Mouse (Mus musculus): ENCODE data around the gene Trim33. TPM values are rescaled to one million over a fixed set of nuclear protein-coding genes. Genes with fewer than 3 reads are reported as not detected.
A peak's percentile ranks its signal among the peaks of the same experiment; 100 is the strongest.

The Trim33 gene
- polyA plus RNA-seq, 1 experiment from 2014 or later: 44.0 TPM

- peaks cover 7% of the 10 kb centered on the region; the same call in 1 of the 2 replicates for H3K9me3 ChIP-seq
- no peaks in the 10 kb centered on the region for H3K27me3 ChIP-seq
- no peak overlapping the region for H3K4me3 ChIP-seq (replicated peaks)
- H3K4me2 ChIP-seq: no peak overlapping the region
- no peak overlapping the region for H3K27ac ChIP-seq
- no peak overlapping the region for H3K9ac ChIP-seq (replicated peaks)
- H3K36me3 ChIP-seq: no peaks in the 10 kb centered on the region
- no peaks in the 10 kb centered on the region; the same call in 1 of the 2 replicates for H3K4me1 ChIP-seq (replicated peaks)
- ATAC-seq (ENCODE audit: insufficient number of reproducible peaks, insufficient read depth, low FRiP score, low TSS enrichment, low read depth): no peak
- 91% methylated on average over 7 of the region's 7 CpGs for WGBS
Measured at GRCm38 (mm10) chr3:103384486-103384885, 105.4 kb downstream of the Trim33 start.

- WGBS: 88% methylated on average over 5 of the region's 5 CpGs
- no peaks in the 10 kb centered on the region; the same call in 1 of the 2 replicates for H3K4me1 ChIP-seq (replicated peaks)
- no peak overlapping the region for H3K4me2 ChIP-seq
- peaks cover 7% of the 10 kb centered on the region; the same call in 1 of the 2 replicates for H3K9me3 ChIP-seq
- H3K9ac ChIP-seq (replicated peaks): no peak overlapping the region
- H3K36me3 ChIP-seq: no peaks in the 10 kb centered on the region
- no peak overlapping the region for H3K4me3 ChIP-seq (replicated peaks)
- ATAC-seq (ENCODE audit: insufficient number of reproducible peaks, insufficient read depth, low FRiP score, low TSS enrichment, low read depth): no peak
- H3K27me3 ChIP-seq: no peaks in the 10 kb centered on the region
- no peak overlapping the region for H3K27ac ChIP-seq
Measured at GRCm38 (mm10) chr3:103384949-103385348, 105.9 kb downstream of the Trim33 start.

- Histone ChIP-seq H3K9ac (replicated peaks) (no peak overlapping the region), H3K27ac (no peak overlapping the region), H3K27me3 (no peaks in the 10 kb centered on the region), H3K4me1 (replicated peaks) (no peaks in the 10 kb centered on the region; the same call in 1 of the 2 replicates), H3K4me3 (replicated peaks) (no peak overlapping the region), H3K9me3 (peaks cover 7% of the 10 kb centered on the region; the same call in 1 of the 2 replicates), H3K36me3 (no peaks in the 10 kb centered on the region), H3K4me2 (no peak overlapping the region)
- ATAC-seq (ENCODE audit: insufficient number of reproducible peaks, insufficient read depth, low FRiP score, low TSS enrichment, low read depth): no peak
- 82% methylated on average over 5 of the region's 5 CpGs for WGBS
Measured at GRCm38 (mm10) chr3:103385383-103386291, 106.5 kb downstream of the Trim33 start.

- H3K4me1 ChIP-seq (replicated peaks): no peaks in the 10 kb centered on the region; the same call in 1 of the 2 replicates
- H3K4me2 ChIP-seq: no peak overlapping the region
- WGBS: 90% methylated on average over 16 of the region's 16 CpGs
- no peak overlapping the region for H3K4me3 ChIP-seq (replicated peaks)
- no peak overlapping the region for H3K9ac ChIP-seq (replicated peaks)
- no peaks in the 10 kb centered on the region for H3K36me3 ChIP-seq
- H3K9me3 ChIP-seq: peaks cover 7% of the 10 kb centered on the region; the same call in 1 of the 2 replicates
- H3K27ac ChIP-seq: no peak overlapping the region
- H3K27me3 ChIP-seq: no peaks in the 10 kb centered on the region
- no peak for ATAC-seq (ENCODE audit: insufficient number of reproducible peaks, insufficient read depth, low FRiP score, low TSS enrichment, low read depth)
Measured at GRCm38 (mm10) chr3:103386292-103387031, 107.4 kb downstream of the Trim33 start.

- Histone ChIP-seq H3K27me3 (no peaks in the 10 kb centered on the region), H3K9me3 (no peaks in the 10 kb centered on the region), H3K4me2 (no peak overlapping the region), H3K9ac (replicated peaks) (no peak overlapping the region), H3K36me3 (no peaks in the 10 kb centered on the region), H3K27ac (no peak overlapping the region), H3K4me3 (replicated peaks) (no peak overlapping the region), H3K4me1 (replicated peaks) (0 out of 2 replicates have a peak, but pooled peaks cover 5% of the 10 kb centered on the region)
- ATAC-seq (ENCODE audit: insufficient number of reproducible peaks, insufficient read depth, low FRiP score, low TSS enrichment, low read depth): peak; percentile 86
- 3% methylated on average over 3 of the region's 3 CpGs for WGBS
Measured at GRCm38 (mm10) chr3:103392613-103393258, 113.6 kb downstream of the Trim33 start.

GRCm38 (mm10) chr3:103393283-103394060 is 114.4 kb downstream of the Trim33 start:
- no peak overlapping the region for H3K4me2 ChIP-seq
- H3K27me3 ChIP-seq: no peaks in the 10 kb centered on the region
- 0 out of 2 replicates have a peak, but pooled peaks cover 5% of the 10 kb centered on the region for H3K4me1 ChIP-seq (replicated peaks)
- 76% methylated on average over 14 of the region's 14 CpGs for WGBS
- H3K27ac ChIP-seq: no peak overlapping the region
- H3K4me3 ChIP-seq (replicated peaks): no peak overlapping the region
- peak; percentile 54 for ATAC-seq (ENCODE audit: insufficient number of reproducible peaks, insufficient read depth, low FRiP score, low TSS enrichment, low read depth)
- H3K36me3 ChIP-seq: no peaks in the 10 kb centered on the region
- no peak overlapping the region for H3K9ac ChIP-seq (replicated peaks)
- no peaks in the 10 kb centered on the region for H3K9me3 ChIP-seq

GRCm38 (mm10) chr3:103394121-103394520 is 115.0 kb downstream of the Trim33 start:
- 83% methylated on average over 2 of the region's 2 CpGs for WGBS
- 0 out of 2 replicates have a peak, but pooled peaks cover 5% of the 10 kb centered on the region for H3K4me1 ChIP-seq (replicated peaks)
- no peaks in the 10 kb centered on the region for H3K36me3 ChIP-seq
- no peak overlapping the region for H3K27ac ChIP-seq
- no peaks in the 10 kb centered on the region for H3K9me3 ChIP-seq
- ATAC-seq (ENCODE audit: insufficient number of reproducible peaks, insufficient read depth, low FRiP score, low TSS enrichment, low read depth): no peak
- H3K4me3 ChIP-seq (replicated peaks): no peak overlapping the region
- no peak overlapping the region for H3K9ac ChIP-seq (replicated peaks)
- no peak overlapping the region for H3K4me2 ChIP-seq
- H3K27me3 ChIP-seq: no peaks in the 10 kb centered on the region

GRCm38 (mm10) chr3:103397523-103397922 is 118.4 kb downstream of the Trim33 start:
- Histone ChIP-seq H3K4me2 (no peak overlapping the region), H3K4me1 (replicated peaks) (0 out of 2 replicates have a peak, but pooled peaks cover 5% of the 10 kb centered on the region), H3K4me3 (replicated peaks) (no peak overlapping the region), H3K9me3 (no peaks in the 10 kb centered on the region), H3K27me3 (no peaks in the 10 kb centered on the region), H3K9ac (replicated peaks) (no peak overlapping the region), H3K36me3 (no peaks in the 10 kb centered on the region), H3K27ac (no peak overlapping the region)
- no peak for ATAC-seq (ENCODE audit: insufficient number of reproducible peaks, insufficient read depth, low FRiP score, low TSS enrichment, low read depth)
- WGBS: 84% methylated on average over 3 of the region's 3 CpGs

- no peaks in the 10 kb centered on the region for H3K36me3 ChIP-seq
- WGBS: 88% methylated on average over 6 of the region's 6 CpGs
- H3K4me1 ChIP-seq (replicated peaks): no peaks in the 10 kb centered on the region
- no peak for ATAC-seq (ENCODE audit: insufficient number of reproducible peaks, insufficient read depth, low FRiP score, low TSS enrichment, low read depth)
- H3K9ac ChIP-seq (replicated peaks): no peak overlapping the region
- no peak overlapping the region for H3K4me2 ChIP-seq
- no peaks in the 10 kb centered on the region for H3K9me3 ChIP-seq
- H3K27me3 ChIP-seq: no peaks in the 10 kb centered on the region
- no peak overlapping the region for H3K4me3 ChIP-seq (replicated peaks)
- no peak overlapping the region for H3K27ac ChIP-seq
Measured at GRCm38 (mm10) chr3:103400807-103401206, 121.7 kb downstream of the Trim33 start.

GRCm38 (mm10) chr3:103401342-103402098 is 122.4 kb downstream of the Trim33 start:
- 50% methylated on average over 17 of the region's 17 CpGs for WGBS
- no peak for ATAC-seq (ENCODE audit: insufficient number of reproducible peaks, insufficient read depth, low FRiP score, low TSS enrichment, low read depth)
- H3K4me1 ChIP-seq (replicated peaks): no peaks in the 10 kb centered on the region
- H3K9me3 ChIP-seq: no peaks in the 10 kb centered on the region
- no peak overlapping the region for H3K27ac ChIP-seq
- H3K4me3 ChIP-seq (replicated peaks): no peak overlapping the region
- no peak overlapping the region for H3K4me2 ChIP-seq
- no peaks in the 10 kb centered on the region for H3K27me3 ChIP-seq
- no peaks in the 10 kb centered on the region for H3K36me3 ChIP-seq
- H3K9ac ChIP-seq (replicated peaks): no peak overlapping the region

All from limb, embryonic 12.5 days (tissue).